Mouse (Mus musculus) monocyte, adult 5-6 weeks (primary cell): Measurements from ENCODE around the gene Taco1. TPM values are rescaled to one million over a fixed set of nuclear protein-coding genes. Genes with fewer than 3 reads are reported as not detected.
"Not testable (repeated sequence)": the region's sequence is repeated elsewhere in the genome, so short reads cannot be mapped to it uniquely, and the experiment has no call there.

Source experiments
- ATAC-seq: fragments of 153-309, 156-312 bp; replicated peaks from 2 replicates; pipeline ENCODE4 v1.8.0; 2017; ENCODE audit warnings: mild to moderate bottlenecking; ENCODE audit not compliant: low TSS enrichment, insufficient number of reproducible peaks, severe bottlenecking, poor library complexity, low FRiP score
- total RNA-seq: library from RNA; stranded (forward); fragments of 200-1000, 200-491, 200-594 nt; gene quantifications from 3 replicates; pipeline ENCODE4 v1.2.3, GENCODE M21; 2017

Taco1 gene
- total RNA-seq, 1 experiment from 2014 or later, result 9.0 TPM

DNA sequence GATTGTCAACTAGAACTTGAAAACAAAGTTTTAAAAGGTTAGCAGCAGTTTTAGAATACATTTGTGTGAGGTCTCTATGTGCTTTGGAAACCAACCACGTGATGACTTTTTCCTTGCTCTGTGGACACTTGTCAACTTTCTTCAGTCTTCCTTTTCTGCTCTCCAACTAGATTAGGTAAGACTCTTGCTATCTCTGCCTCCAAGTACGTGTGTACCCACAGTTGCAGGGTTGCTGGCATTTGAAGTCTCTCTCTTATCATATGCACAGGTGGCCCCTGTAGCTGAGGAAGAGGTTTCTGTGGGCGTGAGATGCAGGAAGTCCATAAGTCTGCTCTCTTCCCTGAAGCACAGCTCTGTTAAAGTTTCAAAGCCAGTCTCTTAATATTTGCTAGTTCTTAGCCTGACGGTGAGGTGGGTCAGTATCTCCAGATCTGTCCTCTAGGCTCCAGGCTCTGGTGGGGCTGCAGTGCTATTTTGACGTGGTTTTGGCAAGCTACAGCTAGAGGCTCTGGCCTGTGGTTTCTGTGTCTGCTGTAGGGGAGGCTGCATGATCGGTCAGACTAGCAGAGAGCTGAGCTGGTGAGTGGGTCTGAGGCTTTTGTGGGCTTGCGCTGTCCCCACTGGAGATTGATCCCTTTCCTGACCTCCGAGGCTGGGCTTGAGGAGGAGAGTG is 8.9 kb upstream of the Taco1 start:
- ATAC-seq, result no peak

DNA sequence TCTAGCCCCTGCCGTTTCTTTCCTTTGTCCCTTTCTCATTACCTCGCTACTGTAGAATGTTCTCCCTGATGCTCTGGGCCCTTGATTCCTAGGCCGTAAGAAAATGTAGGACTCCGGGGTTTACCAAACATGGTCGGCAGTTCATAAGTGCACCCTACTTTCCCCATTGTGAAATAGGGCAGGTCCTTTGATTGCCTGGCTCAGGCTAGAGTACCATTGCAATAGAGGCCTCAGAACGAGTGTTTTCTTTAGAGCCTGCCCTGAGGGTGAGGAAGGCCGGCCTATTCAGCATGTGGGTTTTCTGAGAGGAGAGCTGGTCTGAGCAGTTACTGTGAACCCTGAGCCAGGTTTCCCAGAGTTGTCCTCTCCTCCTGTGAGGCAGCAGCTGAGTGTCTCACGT is 7.8 kb upstream of the Taco1 start:
- no peak for ATAC-seq

DNA sequence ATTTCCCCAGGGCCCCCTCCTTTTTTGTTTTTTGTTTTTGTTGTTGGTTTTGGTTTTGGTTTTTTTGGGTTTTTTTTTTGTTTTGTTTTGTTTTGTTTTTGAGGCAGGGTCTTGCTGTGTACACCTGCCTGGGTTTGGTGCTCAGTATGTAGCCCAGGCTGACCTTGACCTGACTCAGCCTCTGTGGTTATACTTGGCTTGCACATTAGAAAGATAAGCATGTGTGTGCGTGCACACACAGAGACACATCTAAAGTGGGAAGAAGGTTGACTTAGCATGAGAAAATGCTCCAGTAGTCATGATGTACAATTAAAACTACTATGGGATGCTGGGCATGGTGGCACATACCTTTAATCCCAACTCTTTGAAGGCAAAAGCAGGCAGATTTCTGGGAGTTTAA is 5.3 kb upstream of the Taco1 start:
- no peak for ATAC-seq

DNA sequence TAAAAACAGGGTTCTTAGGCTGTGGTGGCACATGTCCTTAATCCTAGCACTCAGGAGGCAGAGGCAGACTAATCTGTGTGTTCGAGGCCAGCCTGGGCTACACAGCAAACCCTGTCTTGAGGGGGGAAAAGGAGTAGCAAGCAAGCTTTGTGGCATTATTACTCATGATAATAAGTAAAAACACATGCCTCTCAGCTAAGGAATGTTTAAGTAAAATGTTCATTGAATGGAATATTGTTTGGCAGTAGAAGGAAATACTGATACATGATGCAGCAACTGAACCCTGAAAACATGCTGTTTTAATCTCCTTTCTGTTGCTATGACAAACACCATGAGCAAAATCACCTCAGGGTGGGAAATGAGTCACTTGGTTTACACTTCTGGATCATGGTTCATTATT is 4.5 kb upstream of the Taco1 start:
- ATAC-seq, result no peak

- ATAC-seq, result no peak
Measured at GRCm38 (mm10) chr11:106063756-106064155, 2.1 kb upstream of the Taco1 start.

- no peak for ATAC-seq
Measured at GRCm38 (mm10) chr11:106065073-106065922, 563 bp upstream of the Taco1 start.

DNA sequence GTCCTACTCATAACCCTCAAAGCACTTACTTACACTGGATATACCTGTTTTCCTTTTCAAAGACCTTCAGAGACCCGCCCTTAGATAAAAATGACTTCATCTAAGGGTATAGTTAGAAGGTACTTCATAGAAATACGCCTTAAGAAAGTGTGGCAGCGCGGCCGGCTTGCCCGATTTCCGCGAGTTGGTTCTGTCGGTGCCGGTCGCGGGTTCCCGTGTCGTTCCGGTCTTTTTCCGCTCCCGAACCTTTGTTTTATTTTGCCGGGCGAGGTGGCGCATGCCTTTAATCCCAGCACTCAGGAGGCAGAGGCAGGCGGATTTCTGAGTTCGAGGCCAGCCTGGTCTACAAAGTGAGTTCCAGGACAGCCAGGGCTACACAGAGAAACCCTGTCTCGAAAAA is 755 bp downstream of the Taco1 start:
- not testable (repeated sequence) for ATAC-seq

- 0 out of 2 replicates have a peak, but pooled peaks have one; percentile 25 for ATAC-seq
Measured at GRCm38 (mm10) chr11:106073774-106074173, 7.9 kb downstream of the Taco1 start.

GRCm38 (mm10) chr11:106076321-106076720 is 10.5 kb downstream of the Taco1 start:
- ATAC-seq, result peak; percentile 92

DNA sequence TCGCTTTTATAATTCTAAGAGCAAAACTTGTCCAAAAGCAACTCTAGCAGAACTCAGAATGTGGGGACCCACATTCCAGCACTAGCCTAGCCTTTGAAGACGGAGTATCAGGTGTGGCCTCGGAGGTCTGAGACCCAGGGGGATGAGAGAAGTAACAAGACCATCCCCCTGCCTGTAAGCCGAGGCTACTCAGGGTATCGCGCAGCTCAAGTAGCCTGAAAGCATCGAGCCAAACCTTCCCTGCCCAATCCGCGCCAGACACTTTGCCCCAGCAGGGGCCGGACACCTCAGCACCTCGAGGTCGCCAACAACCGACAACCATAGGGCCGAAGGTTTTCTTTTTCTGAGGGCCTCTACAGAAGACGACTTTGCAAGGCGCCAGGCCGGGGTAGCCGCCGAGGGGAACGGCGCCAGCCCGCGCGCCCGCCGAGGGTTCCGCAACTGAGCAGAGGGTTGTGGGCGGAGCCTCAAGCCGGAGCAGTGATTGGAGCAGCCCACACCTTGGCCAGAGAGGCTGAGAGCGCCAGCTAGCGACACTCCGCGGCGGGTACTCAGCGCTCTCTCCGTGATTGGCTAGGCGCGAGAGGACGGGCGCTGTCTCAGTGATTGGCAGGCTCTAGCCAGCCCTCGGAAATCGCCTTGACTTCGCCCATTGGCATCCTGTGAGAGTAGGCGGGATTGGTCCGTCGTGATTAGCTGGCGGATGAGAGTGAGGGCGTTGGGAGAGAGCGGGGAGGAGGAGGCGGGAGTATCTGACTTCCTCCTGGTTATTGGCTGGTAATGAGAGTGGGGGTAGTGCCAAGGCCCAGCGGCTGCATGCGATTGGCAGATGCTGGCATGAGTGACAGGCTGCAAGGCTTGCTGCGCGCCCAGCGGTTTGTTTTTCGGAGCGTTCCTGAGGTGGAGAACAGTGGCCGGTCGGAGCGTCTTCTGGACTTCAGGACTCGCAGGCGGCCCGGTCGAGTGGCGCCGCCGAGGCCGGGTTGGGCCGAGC is 18.1 kb downstream of the Taco1 start, which contains the start of gene Map3k3:
TSS of gene Map3k3 (plus strand) at position 906 of the 994 bp plus-strand sequence.
- peak; percentile 99 for ATAC-seq

DNA sequence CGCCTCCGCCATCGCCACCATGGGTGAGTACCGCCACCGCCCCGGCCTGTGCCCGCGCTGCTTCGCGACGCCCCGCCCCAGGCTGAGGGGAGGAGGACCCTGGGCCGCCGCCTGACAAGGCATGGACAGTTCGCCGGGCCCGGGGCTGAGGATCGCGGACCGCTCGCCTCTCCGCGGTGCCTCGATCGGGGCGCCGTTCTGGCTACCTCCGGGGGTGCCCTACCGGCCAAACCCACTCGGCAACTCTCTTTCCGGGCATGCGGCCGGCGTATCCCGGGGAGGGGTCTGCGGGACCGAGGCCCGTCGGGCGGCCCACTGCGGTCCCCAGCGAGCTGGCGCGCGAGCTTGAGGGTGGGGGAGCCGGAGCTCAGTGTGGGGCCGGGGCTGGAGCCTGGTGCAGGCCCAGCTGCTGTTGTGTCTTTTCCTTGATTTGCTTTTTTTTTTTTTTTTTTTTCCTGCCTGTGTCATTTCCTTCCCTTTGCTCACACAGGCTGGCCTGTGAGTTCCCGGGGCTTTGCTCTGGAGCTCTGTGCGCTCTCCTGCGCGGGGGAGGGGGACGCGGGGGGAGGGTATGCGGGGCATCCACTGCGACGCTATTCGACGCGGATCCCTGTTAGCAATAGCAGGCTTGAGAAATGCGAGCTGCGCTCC is 19.2 kb downstream of the Taco1 start:
- no peak; the same call in 1 of the 2 replicates for ATAC-seq

DNA sequence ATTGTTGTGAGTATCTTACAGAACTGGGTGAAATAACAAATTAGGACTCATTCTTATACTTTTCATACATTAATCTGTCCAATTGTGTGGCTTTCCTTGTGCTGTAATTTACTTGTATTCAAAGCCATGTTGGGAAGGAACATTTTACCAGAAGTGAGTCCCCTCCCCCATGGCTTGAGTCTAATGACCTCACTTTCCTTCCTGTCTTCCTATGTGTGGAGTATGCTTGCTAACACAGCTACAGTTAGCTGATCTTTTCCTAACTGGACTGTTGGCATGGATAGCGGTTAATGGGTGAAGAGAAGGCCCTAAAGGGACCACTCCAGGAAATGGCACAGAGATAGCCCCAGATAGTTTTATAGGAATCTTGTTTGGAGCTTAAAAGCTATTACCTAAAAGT is 32.4 kb downstream of the Taco1 start:
- no peak for ATAC-seq

GRCm38 (mm10) chr11:106102866-106103265 is 37.0 kb downstream of the Taco1 start:
- no peak for ATAC-seq

DNA sequence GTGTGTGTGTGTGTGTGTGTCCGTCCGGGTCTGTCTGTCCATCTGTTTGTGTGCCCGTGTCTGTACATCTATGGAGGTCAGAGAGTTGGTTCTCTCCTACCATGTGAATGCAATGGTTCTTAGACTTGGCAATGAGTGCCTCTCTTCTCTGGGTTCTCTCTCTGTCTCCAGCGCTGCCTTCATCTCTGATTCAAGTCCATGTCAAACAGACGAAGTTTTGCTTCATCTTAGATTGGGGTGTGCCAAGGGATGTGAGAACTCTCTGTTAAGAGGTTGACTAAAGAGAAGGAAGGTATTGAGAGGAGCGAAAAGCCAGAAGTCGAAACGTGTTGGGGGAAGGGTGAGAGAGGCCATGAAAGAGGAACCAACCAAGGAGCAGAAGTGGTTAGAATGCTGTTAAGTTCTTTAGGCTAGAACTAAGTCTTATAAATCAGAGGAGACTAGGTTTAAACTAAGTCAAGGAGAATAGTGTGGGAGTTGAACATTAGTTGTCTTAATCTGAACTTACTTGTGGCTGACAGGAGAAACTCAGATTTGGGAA is 40.3 kb downstream of the Taco1 start:
- ATAC-seq, result peak; percentile 98

GRCm38 (mm10) chr11:106111688-106112087 is 45.8 kb downstream of the Taco1 start:
- no peak for ATAC-seq

DNA sequence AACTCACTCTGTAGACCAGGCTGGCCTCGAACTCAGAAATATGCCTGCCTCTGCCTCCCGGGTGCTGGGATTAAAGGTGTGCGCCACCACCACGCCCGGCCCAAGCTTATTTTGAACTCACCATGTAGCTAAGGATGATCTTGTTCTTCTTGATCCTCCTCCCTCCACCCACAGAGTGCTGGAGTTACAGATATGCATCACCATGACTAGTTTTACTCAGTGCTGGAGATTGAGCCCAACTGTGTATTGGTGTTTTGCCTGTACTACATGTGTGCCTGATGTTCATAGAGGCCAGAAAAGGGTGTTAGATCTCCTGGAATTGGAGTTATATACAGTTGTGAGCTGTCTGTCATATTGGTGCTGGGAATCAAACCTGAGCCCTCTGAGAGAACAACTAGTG is 56.4 kb downstream of the Taco1 start:
- 0 out of 2 replicates have a peak, but pooled peaks have one; percentile 27 for ATAC-seq

DNA sequence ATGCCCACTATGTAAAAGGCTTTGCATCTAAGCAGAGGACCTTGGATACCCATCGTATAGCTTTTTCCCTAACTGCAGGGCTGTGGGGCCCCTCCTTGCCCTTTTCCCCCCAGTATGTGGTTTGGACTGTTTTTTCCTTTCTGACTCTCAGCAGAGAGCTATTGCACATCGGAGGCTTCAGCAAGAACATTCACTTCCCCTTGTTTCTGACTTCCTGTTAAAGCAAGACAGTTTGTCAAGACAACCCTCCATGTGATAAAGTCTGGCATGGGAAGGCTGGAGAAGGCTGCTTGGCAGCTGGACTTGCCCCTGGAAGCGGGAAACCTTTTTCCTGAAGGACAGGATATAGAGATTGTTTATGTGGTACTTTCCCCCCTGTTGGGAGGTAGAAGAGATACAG is 56.9 kb downstream of the Taco1 start:
- ATAC-seq, result peak; percentile 96
